ENCODE assay signal across 25 mouse cellular contexts in genomic region chr13:97463798-97464197, GRCm38 (mm10).
DNase-seq lines count a peak whose midpoint lies in the region; ATAC-seq and TF ChIP-seq lines count a peak whose summit lies in the region.
"Had no signal": no experiment of that assay in that cellular context is flagged by ENCODE, and none has a peak within 500 bp of the region (broad histone marks: within the 10 kb centered on the region; RNA-seq: fewer than 3 reads in every experiment).

No protein-coding gene starts in this region.

- H3K4me3 ChIP-seq in heart, embryonic 12.5 days: no peak overlapping the region
- H3K4me3 ChIP-seq in liver, embryonic 11.5 days (ENCODE audit: low read depth, low read length): no peak overlapping the region
- H3K4me3 ChIP-seq in stomach, postnatal 0 days (ENCODE audit: low read depth, low read length): no peak overlapping the region
- no peak overlapping the region for H3K4me3 ChIP-seq in hindbrain, embryonic 10.5 days
- H3K4me3 ChIP-seq: embryonic facial prominence, embryonic 10.5 days; hindbrain, embryonic 15.5 days; limb, embryonic 13.5 days; midbrain, embryonic 12.5 days had no signal

- no peak overlapping the region for H3K27ac ChIP-seq in heart, embryonic 12.5 days (ENCODE audit: poor library complexity, severe bottlenecking)
- H3K27ac ChIP-seq in liver, embryonic 11.5 days (ENCODE audit: low read depth, low read length): peak overlapping the region; percentile 34; the same call in 1 of the 2 replicates
- H3K27ac ChIP-seq in stomach, postnatal 0 days (replicated peaks): no peak overlapping the region
- H3K27ac ChIP-seq in hindbrain, embryonic 10.5 days: no peak overlapping the region
- H3K27ac ChIP-seq: hindbrain, embryonic 15.5 days; kidney, postnatal 0 days; limb, embryonic 13.5 days; midbrain, embryonic 12.5 days had no signal

- no peaks in the 10 kb centered on the region for H3K36me3 ChIP-seq in heart, embryonic 12.5 days
- no peaks in the 10 kb centered on the region for H3K36me3 ChIP-seq in liver, embryonic 11.5 days (ENCODE audit: control insufficient read depth, insufficient read depth, low read length)
- no peaks in the 10 kb centered on the region for H3K36me3 ChIP-seq in stomach, postnatal 0 days (ENCODE audit: control insufficient read depth, insufficient read depth, low read length)
- H3K36me3 ChIP-seq in hindbrain, embryonic 10.5 days: no peaks in the 10 kb centered on the region
- H3K36me3 ChIP-seq: embryonic facial prominence, embryonic 10.5 days; hindbrain, embryonic 15.5 days; limb, embryonic 13.5 days; midbrain, embryonic 12.5 days had no signal

- H3K9me3 ChIP-seq in heart, embryonic 12.5 days (replicated peaks): no peaks in the 10 kb centered on the region; the same call in 1 of the 2 replicates
- no peaks in the 10 kb centered on the region for H3K9me3 ChIP-seq in liver, embryonic 11.5 days (ENCODE audit: control insufficient read depth, low read length)
- no peaks in the 10 kb centered on the region for H3K9me3 ChIP-seq in stomach, postnatal 0 days (ENCODE audit: control insufficient read depth, low read length)
- no peaks in the 10 kb centered on the region for H3K9me3 ChIP-seq in hindbrain, embryonic 10.5 days
- H3K9me3 ChIP-seq: embryonic facial prominence, embryonic 10.5 days; hindbrain, embryonic 15.5 days had no signal

- no peaks in the 10 kb centered on the region for H3K27me3 ChIP-seq in heart, embryonic 12.5 days (replicated peaks)
- 0 out of 2 replicates have a peak, but pooled peaks cover 1% of the 10 kb centered on the region for H3K27me3 ChIP-seq in liver, embryonic 11.5 days (replicated peaks; ENCODE audit: control insufficient read depth, insufficient read depth, low read length)
- H3K27me3 ChIP-seq in stomach, postnatal 0 days (ENCODE audit: control insufficient read depth, insufficient read depth, low read length): no peaks in the 10 kb centered on the region
- no peaks in the 10 kb centered on the region for H3K27me3 ChIP-seq in hindbrain, embryonic 10.5 days (ENCODE audit: insufficient read depth, poor library complexity, severe bottlenecking)
- H3K27me3 ChIP-seq: hindbrain, embryonic 15.5 days; limb, embryonic 13.5 days; midbrain, embryonic 12.5 days had no signal

- no peak for TF ChIP-seq EP300 in stomach, postnatal 0 days (optimal IDR thresholded peaks at IDR 0.05)

- no peak for TF ChIP-seq CTCF in stomach, postnatal 0 days (IDR thresholded peaks at IDR 0.05; ENCODE audit: low read depth)

- H3K4me2 ChIP-seq in heart, embryonic 12.5 days: no peak overlapping the region
- H3K4me2 ChIP-seq in liver, embryonic 11.5 days: peak overlapping the region; percentile 20; the same call in 1 of the 2 replicates
- H3K4me2 ChIP-seq in stomach, postnatal 0 days (replicated peaks; ENCODE audit: low read depth): no peak overlapping the region
- H3K4me2 ChIP-seq: hindbrain, embryonic 15.5 days; limb, embryonic 13.5 days; lung, embryonic 14.5 days; midbrain, embryonic 12.5 days had no signal

- no peak overlapping the region for H3K9ac ChIP-seq in heart, embryonic 12.5 days
- H3K9ac ChIP-seq in liver, embryonic 11.5 days (ENCODE audit: low read depth, low read length): no peak overlapping the region
- H3K9ac ChIP-seq in stomach, postnatal 0 days (ENCODE audit: low read length): no peak overlapping the region
- H3K9ac ChIP-seq: forebrain, postnatal 0 days; hindbrain, embryonic 15.5 days; limb, embryonic 13.5 days; lung, embryonic 14.5 days; midbrain, embryonic 12.5 days had no signal

- intact Hi-C loops in heart, postnatal 10 days (cut with DNase I): no loop called here

- 73% methylated on average over 8 of the region's 8 CpGs for WGBS in heart, embryonic 12.5 days
- 58% methylated on average over 7 of the region's 8 CpGs for WGBS in liver, embryonic 11.5 days
- 67% methylated on average over 7 of the region's 8 CpGs for WGBS in stomach, postnatal 0 days
- WGBS in hindbrain, embryonic 10.5 days: 89% methylated on average over 8 of the region's 8 CpGs

- ATAC-seq in heart, embryonic 12.5 days (ENCODE audit: insufficient number of reproducible peaks, low FRiP score): peak; percentile 80
- ATAC-seq in liver, embryonic 11.5 days (replicated peaks; ENCODE audit: low FRiP score): no peak
- ATAC-seq in stomach, postnatal 0 days (ENCODE audit: low FRiP score, low TSS enrichment): peak; percentile 36; the same call in 1 of the 2 replicates
- ATAC-seq: forebrain, postnatal 0 days; intestine, postnatal 0 days had no signal

- H3K4me1 ChIP-seq in heart, embryonic 12.5 days (replicated peaks): peaks cover 6% of the 10 kb centered on the region
- H3K4me1 ChIP-seq in liver, embryonic 11.5 days (replicated peaks; ENCODE audit: control insufficient read depth, insufficient read depth, low read length): peaks cover 28% of the 10 kb centered on the region
- no peaks in the 10 kb centered on the region for H3K4me1 ChIP-seq in stomach, postnatal 0 days (replicated peaks; ENCODE audit: control insufficient read depth, insufficient read depth)
- H3K4me1 ChIP-seq in hindbrain, embryonic 10.5 days (replicated peaks): no peaks in the 10 kb centered on the region
- H3K4me1 ChIP-seq: limb, embryonic 13.5 days had no signal

- no peak for DNase-seq in heart, postnatal 10 days
- peak; percentile 85 for DNase-seq in R1 (ENCODE audit: low read depth, low spot score)
- DNase-seq in liver, embryonic 11.5 days (ENCODE audit: low spot score): no peak
- peak; percentile 70 for DNase-seq in stomach, postnatal 0 days (ENCODE audit: low spot score)
- DNase-seq in ovary, postnatal 36 days (ENCODE audit: low spot score): no peak
- no peak for DNase-seq in hindbrain, embryonic 10.5 days (ENCODE audit: low spot score)
- DNase-seq in adrenal gland, postnatal 4 days (ENCODE audit: low spot score in 2 of 2): no peak
- DNase-seq: adrenal gland, postnatal 14 days; cerebellum, adult 11-12 months; cerebellum, postnatal 10 days; forebrain, postnatal 0 days; gastrocnemius, postnatal 14 days; heart, adult 18-20 months; heart, postnatal 4 days; layer of hippocampus, adult 9-11 months; lung, embryonic 14.5 days; right cerebral cortex, postnatal 4 days; thymus, adult 2 months had no signal

Comparison
In these comparisons a context has a peak if more than half of its experiments do, and no peak if none do; other contexts are left out.
1. DNase-seq: peak in R1 (single experiment) and stomach, postnatal 0 days (single experiment); none in heart, postnatal 10 days (0 of 2), liver, embryonic 11.5 days (single experiment), ovary, postnatal 36 days (single experiment), hindbrain, embryonic 10.5 days (single experiment) and adrenal gland, postnatal 4 days (0 of 2).